Mouse (Mus musculus) adrenal gland, postnatal 4 days (tissue): ENCODE results near the gene Notch4. TPM values are rescaled to one million over a fixed set of nuclear protein-coding genes. Genes with fewer than 3 reads are reported as not detected.
A peak's percentile ranks its signal among the peaks of the same experiment; 100 is the strongest.

Experiments
- DNase-seq, 2 experiments: peaks; one replicate each; pipeline ENCODE4 v3.0.0; 2021 to 2022; ENCODE audit warnings: low spot score in 2 of 2, mixed read lengths in 2 of 2
- total RNA-seq, 2 experiments: library from RNA; stranded (reverse); gene quantifications; 2 replicates each; pipeline ENCODE4 v1.2.3; 2021

Notch4 gene
- total RNA-seq, 2 experiments from 2014 or later = 36.1 to 37.1 TPM

- no peak for DNase-seq
Measured at GRCm38 (mm10) chr17:34624981-34625380, 60.9 kb downstream of the Notch4 start.

- no peak for DNase-seq
Measured at GRCm38 (mm10) chr17:34626062-34626772, 62.1 kb downstream of the Notch4 start.

GRCm38 (mm10) chr17:34626773-34627092 is 62.7 kb downstream of the Notch4 start:
- no peak for DNase-seq

- peak; percentile 61 to 65 for DNase-seq
Measured at GRCm38 (mm10) chr17:34627093-34627942, 63.2 kb downstream of the Notch4 start.

GRCm38 (mm10) chr17:34627943-34628643 is 64.0 kb downstream of the Notch4 start, which contains the start of gene Ppt2:
Ppt2 (minus strand) TSS chr17:34628510.
- DNase-seq = peak in 1 of 2 experiments; percentile 41

- DNase-seq = no peak
Measured at GRCm38 (mm10) chr17:34628644-34628967, 64.5 kb downstream of the Notch4 start.

- no peak for DNase-seq
Measured at GRCm38 (mm10) chr17:34629221-34629751, 65.2 kb downstream of the Notch4 start, which contains the start of gene Prrt1. Prrt1 (plus strand) TSS chr17:34629533.

- no peak for DNase-seq
Measured at GRCm38 (mm10) chr17:34629796-34630603, 65.9 kb downstream of the Notch4 start.

- no peak for DNase-seq
Measured at GRCm38 (mm10) chr17:34630761-34631301, 66.8 kb downstream of the Notch4 start.

GRCm38 (mm10) chr17:34631647-34632046 is 67.6 kb downstream of the Notch4 start:
- DNase-seq = no peak

GRCm38 (mm10) chr17:34632261-34632691 is 68.2 kb downstream of the Notch4 start:
- DNase-seq = no peak

- no peak for DNase-seq
Measured at GRCm38 (mm10) chr17:34635671-34636070, 71.6 kb downstream of the Notch4 start.

- DNase-seq = no peak
Measured at GRCm38 (mm10) chr17:34637459-34637858, 73.4 kb downstream of the Notch4 start.

Other genes starting within 250 kb of the Notch4 start
- gene H2-Eb2, start 238.6 kb upstream of the Notch4 start, total RNA-seq = not detected
- gene Btnl2, start 209.4 kb upstream of the Notch4 start, total RNA-seq = under 1 TPM; 0.45 TPM
- gene Btnl1, start 187.1 kb upstream of the Notch4 start, total RNA-seq = not detected
- 1 to 10 TPM; 5.8 to 6.3 TPM for gene BC051142, start 165.4 kb upstream of the Notch4 start, total RNA-seq
- not detected for gene Btnl4, start 87.0 kb upstream of the Notch4 start, total RNA-seq
- gene Btnl6, start 46.9 kb upstream of the Notch4 start, total RNA-seq = not detected
- gene Gpsm3, start 25.5 kb downstream of the Notch4 start, total RNA-seq = 10 to 100 TPM in 1 of 2 experiments, 1 to 10 TPM in 1; 8.1 to 11.9 TPM
- 10 to 100 TPM; 61.7 to 63.6 TPM for gene Pbx2, start 27.0 kb downstream of the Notch4 start, total RNA-seq
- gene Ager, start 33.6 kb downstream of the Notch4 start, total RNA-seq = 1 to 10 TPM; 9.0 to 9.2 TPM
- 10 to 100 TPM; 66.5 to 74.2 TPM for gene Rnf5, start 39.4 kb downstream of the Notch4 start, total RNA-seq
- 10 to 100 TPM; 73.4 to 77.7 TPM for gene Agpat1, start 40.0 kb downstream of the Notch4 start, total RNA-seq
- 10 to 100 TPM; 10.8 to 14.2 TPM for gene Egfl8, start 51.7 kb downstream of the Notch4 start, total RNA-seq
- 10 to 100 TPM; 52.6 to 62.3 TPM for gene Ppt2, start 64.2 kb downstream of the Notch4 start, total RNA-seq
- 10 to 100 TPM; 10.7 to 11.5 TPM for gene Prrt1, start 65.3 kb downstream of the Notch4 start, total RNA-seq
- gene Fkbpl, start 80.5 kb downstream of the Notch4 start, total RNA-seq = 10 to 100 TPM; 13.2 to 16.3 TPM
- 10 to 100 TPM; 48.1 to 52.3 TPM for gene Atf6b, start 82.9 kb downstream of the Notch4 start, total RNA-seq
- gene Tnxb, start 106.3 kb downstream of the Notch4 start, total RNA-seq = 10 to 100 TPM; 29.4 to 33.0 TPM
- 100 to 1,000 TPM; 105 to 151 TPM for gene C4b, start 179.6 kb downstream of the Notch4 start, total RNA-seq
- 1,000 to 10,000 TPM; 3,967 to 4,457 TPM for gene Cyp21a1, start 240.3 kb downstream of the Notch4 start, total RNA-seq